Mouse (Mus musculus): ENCODE results near the gene Zbtb16. TPM values are rescaled to one million over a fixed set of nuclear protein-coding genes. Genes with fewer than 3 reads are reported as not detected.

Gene Zbtb16
- total RNA-seq, 2 experiments from 2014 or later, result 132 to 167 TPM

DNA sequence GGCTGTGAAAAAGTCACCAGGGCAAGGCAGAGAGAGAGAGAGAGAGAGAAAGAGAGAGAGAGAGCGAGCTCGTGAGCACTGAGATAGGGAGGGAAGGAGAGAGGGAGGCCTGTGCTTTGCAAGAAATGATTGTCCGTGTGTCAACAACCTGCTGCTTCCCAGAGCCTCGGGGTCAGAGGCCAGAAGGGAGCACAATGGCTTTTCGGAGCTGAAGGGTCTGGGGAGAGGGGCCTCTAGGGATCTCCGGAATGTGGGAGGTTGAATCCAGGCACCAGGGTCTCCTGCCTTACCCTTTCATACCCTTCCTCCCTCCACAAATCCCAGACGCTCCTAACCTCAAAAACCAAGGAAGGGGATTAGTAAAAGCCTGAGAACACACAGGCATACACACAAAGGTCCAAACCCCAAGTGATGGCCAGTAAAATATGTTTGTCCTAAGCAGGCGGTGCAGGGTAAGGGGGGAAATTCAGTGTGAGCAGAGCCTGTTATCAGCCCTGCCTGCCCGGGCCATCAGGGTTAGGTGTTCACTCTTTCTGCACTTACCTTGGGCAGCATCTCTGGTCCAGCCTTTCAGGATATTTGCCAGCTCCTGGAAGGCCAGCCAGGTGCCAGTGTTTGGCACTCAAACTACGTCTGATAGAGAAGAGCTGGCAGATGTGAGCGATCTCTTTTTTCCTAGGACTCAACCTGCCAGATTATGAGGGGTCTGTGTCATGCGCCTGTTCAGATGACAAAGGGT is 139.1 kb downstream of the Zbtb16 start:
- intact Hi-C loops (cut with DNase I), result loop anchor here (5.0 kb wide), 1 partner anchor 40 kb away; no protein-coding TSS in a partner anchor
- DNase-seq (ENCODE audit: low spot score), result no peak

DNA sequence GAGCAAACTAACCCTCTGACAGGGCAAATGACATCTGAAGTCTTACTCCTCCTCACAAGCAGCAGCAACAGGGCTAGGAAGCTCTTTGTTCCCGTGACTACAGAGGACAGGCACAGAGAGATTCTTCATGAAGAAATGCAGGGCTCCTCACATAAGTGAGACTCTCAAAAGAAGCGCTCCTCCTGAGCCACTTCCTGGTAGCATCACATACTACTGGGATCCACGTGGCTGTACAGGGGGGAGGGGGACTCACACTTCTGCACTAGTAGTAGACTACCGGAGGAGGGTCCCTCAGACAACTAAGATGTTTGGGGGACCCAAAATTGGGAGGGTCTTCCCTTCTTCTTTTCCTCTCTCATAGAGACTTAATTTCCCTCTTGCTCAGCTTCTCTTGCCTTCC is 139.7 kb downstream of the Zbtb16 start:
- no peak for DNase-seq (ENCODE audit: low spot score)

DNA sequence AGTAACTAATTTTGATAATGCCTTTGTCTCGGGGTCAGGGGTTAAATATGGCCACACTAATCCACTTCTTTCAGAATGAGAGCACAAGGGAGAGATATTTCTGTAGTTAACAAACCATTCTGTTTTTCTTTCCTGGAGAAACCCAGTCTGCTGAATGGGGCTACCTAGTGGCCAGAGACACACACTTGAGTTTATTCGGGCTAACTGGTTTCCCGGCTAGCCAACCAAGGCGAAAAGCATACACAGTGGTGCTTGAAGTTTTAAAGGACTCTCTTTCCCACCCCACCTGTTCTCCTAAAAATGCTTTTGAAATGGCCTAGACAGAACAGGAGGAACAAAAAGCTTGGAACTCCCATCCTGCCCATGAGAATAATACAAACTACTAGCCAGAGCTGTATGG is 140.2 kb downstream of the Zbtb16 start:
- intact Hi-C loops (cut with DNase I), result loop anchor here (5.0 kb wide), 1 partner anchor 38 kb away; no protein-coding TSS in a partner anchor
- DNase-seq (ENCODE audit: low spot score), result no peak

More for the DNA sequence above, 139.7 kb downstream of the Zbtb16 start:
- intact Hi-C loops (cut with DNase I), result loop anchor here (5.0 kb wide), 1 partner anchor 39 kb away; no protein-coding TSS in a partner anchor

- intact Hi-C loops (cut with DNase I), result loop anchor here (5.0 kb wide), 1 partner anchor 37 kb away; no protein-coding TSS in a partner anchor
- no peak for DNase-seq (ENCODE audit: low spot score)
These were observed 141.4 kb downstream of the Zbtb16 start for GRCm38 (mm10) chr9:48694616-48695061.

GRCm38 (mm10) chr9:48693696-48694095 is 142.3 kb downstream of the Zbtb16 start:
- intact Hi-C loops (cut with DNase I), result no loop called here
- DNase-seq (ENCODE audit: low spot score), result no peak

DNA sequence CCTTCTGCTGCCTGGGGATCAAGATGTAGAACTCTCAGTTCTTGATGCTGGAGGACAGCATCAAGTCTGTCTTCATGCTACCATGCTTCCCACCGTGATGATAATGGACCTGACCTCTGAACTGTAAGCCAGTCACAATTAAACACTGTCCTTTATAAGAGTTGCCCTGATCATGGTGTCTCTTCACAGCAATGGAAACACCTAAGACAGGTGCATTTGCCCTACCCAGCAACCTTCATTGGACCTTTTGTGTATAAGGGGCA is 146.4 kb downstream of the Zbtb16 start:
- DNase-seq (ENCODE audit: low spot score), result no peak
- intact Hi-C loops (cut with DNase I), result no loop called here

GRCm38 (mm10) chr9:48688859-48689717 is 146.9 kb downstream of the Zbtb16 start:
- DNase-seq (ENCODE audit: low spot score), result no peak
- intact Hi-C loops (cut with DNase I), result no loop called here

GRCm38 (mm10) chr9:48687891-48688290 is 148.1 kb downstream of the Zbtb16 start:
- no peak for DNase-seq (ENCODE audit: low spot score)
- intact Hi-C loops (cut with DNase I), result no loop called here

GRCm38 (mm10) chr9:48685721-48686120 is 150.3 kb downstream of the Zbtb16 start:
- DNase-seq (ENCODE audit: low spot score), result no peak
- intact Hi-C loops (cut with DNase I), result no loop called here

DNA sequence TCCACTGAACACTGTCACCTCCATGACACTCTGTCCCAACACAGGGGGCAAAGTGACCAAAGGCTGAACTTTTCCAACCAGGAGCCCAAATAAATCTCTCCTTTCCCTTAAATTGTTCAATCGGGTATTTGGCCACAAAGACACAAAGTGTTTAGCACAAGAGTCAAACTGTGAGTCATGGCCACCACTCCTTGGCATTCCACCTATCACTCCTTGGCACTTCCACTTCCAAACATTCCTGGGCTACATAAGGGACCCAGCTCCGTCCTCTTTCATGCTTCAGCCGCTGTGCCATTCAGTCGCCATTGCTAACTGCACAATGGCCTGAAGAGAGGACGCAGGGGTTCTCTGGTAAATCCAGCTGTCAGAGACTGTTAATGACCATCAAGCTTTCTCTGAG is 151.9 kb downstream of the Zbtb16 start:
- intact Hi-C loops (cut with DNase I), result no loop called here
- no peak for DNase-seq (ENCODE audit: low spot score)

- intact Hi-C loops (cut with DNase I), result no loop called here
- no peak for DNase-seq (ENCODE audit: low spot score)
These were observed 154.8 kb downstream of the Zbtb16 start for GRCm38 (mm10) chr9:48681193-48681592.

GRCm38 (mm10) chr9:48678426-48679358 is 157.3 kb downstream of the Zbtb16 start:
- intact Hi-C loops (cut with DNase I), result no loop called here
- DNase-seq (ENCODE audit: low spot score), result no peak

- intact Hi-C loops (cut with DNase I), result no loop called here
- no peak for DNase-seq (ENCODE audit: low spot score)
These were observed 160.8 kb downstream of the Zbtb16 start for GRCm38 (mm10) chr9:48675151-48675790.

GRCm38 (mm10) chr9:48674359-48675015 is 161.5 kb downstream of the Zbtb16 start:
- DNase-seq (ENCODE audit: low spot score), result no peak
- intact Hi-C loops (cut with DNase I), result no loop called here

DNA sequence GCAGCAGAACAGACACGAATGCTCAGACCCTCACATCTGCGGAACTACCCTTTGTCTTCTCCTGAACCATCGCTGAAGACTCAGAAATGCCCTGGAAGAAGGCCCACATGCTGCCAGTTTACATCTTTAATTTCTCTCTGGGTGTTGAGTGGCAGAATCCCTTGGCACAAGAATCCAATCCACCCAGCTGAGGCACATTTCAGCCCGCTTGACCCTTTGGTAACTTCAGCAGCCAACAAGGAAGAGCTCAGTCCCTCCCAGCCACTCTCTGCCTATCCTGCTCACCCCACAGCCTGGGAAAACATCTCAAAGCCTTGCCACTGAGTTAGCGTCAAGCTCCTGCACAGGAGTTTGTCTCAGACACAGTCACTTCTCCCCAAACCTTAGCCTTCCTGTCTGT is 162.2 kb downstream of the Zbtb16 start:
- DNase-seq (ENCODE audit: low spot score), result no peak
- intact Hi-C loops (cut with DNase I), result loop anchor here (2.0 kb wide), 1 partner anchor 19 kb away; no protein-coding TSS in a partner anchor

GRCm38 (mm10) chr9:48673213-48673612 is 162.8 kb downstream of the Zbtb16 start:
- intact Hi-C loops (cut with DNase I), result loop anchor here (2.0 kb wide), 1 partner anchor 18 kb away; no protein-coding TSS in a partner anchor
- no peak for DNase-seq (ENCODE audit: low spot score)

DNA sequence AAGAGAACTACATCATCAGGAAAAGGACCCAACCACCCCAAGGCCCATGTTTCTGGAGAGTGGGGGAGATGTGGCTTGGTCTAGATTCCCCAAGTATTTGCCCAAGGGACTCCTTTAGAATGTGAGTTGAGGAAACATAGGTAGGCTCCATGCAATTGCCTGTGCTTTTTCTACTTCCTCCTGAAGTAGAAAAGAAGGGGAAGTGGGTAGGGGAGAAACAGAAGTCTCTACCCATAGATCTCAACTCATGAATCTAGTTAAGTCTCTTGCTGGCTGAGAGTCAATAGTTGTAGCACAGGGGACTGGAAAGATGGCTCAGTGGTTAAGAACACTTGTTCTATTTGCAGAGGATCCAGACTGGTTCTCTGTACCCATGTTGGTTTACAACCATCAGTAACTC is 164.2 kb downstream of the Zbtb16 start:
- intact Hi-C loops (cut with DNase I), result loop anchor here (2.0 kb wide), 1 partner anchor 17 kb away; no protein-coding TSS in a partner anchor
- DNase-seq (ENCODE audit: low spot score), result no peak

DNA sequence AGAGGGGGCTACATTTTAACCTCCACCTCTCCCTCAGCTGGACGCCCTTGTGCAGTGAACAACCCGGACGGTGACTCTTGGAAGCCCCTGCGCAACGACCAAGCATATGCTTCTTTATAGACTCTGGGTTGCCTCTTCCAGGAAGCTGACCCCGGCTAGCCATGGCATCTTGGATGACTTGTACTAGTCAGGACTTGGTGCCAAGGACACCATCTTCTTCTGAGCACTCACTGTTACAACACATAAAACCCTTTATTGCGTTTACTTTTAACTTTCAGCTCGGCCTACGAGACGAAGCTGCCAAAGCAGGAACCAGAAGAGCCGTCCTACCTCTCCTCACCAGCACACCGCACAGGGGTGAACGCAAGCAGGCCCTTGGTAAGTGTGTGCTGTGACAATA is 165.9 kb downstream of the Zbtb16 start:
- intact Hi-C loops (cut with DNase I), result no loop called here

DNA sequence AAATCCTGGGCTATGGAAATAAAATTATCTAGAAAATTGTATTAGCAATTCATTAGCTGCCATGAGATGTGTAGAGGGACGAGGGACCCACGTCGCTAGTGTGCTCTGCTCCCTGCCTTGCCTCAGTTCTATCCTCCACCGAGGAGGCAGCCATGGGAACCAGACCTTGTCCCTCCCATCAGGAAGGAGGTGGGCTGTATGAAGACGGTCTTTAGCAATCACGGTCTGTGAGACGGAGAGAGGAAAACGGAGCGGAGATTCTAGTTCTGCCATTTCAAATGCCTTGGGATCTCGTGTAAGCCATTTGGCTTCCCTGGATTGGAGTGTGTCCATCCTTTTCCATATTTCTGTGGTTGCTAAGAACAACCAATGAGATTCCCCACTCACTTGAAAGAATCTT is 166.3 kb downstream of the Zbtb16 start:
- intact Hi-C loops (cut with DNase I), result no loop called here
- no peak for DNase-seq (ENCODE audit: low spot score)

More for the DNA sequence above, 165.9 kb downstream of the Zbtb16 start:
- DNase-seq (ENCODE audit: low spot score), result no peak
